Mouse (Mus musculus): ENCODE results near the gene Grtp1.
A peak's percentile ranks its signal among the peaks of the same experiment; 100 is the strongest.
"Not testable (repeated sequence)": the region's sequence is repeated elsewhere in the genome, so short reads cannot be mapped to it uniquely, and the experiment has no call there.

Grtp1 gene

DNA sequence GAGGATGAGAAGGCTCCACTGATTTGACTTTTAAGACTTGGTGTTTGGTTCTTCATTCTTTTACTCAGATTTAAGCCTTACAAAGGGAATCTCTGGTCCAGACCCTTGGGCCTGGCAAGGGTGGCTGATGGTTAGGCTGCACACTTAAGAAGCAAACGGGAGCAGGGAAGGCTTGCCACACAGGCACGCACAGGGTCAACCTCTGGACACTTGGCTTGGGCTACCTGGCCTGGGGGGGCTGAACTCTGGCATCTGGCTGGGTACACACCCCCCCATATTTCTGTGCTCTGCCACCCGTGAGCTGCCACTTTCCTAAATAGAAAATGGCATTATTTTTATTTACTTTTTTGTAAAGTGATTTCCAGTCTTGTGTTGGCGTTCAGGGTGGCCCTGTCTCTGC is 25.6 kb downstream of the Grtp1 start:
- no peak for DNase-seq (ENCODE audit: low spot score)

GRCm38 (mm10) chr8:13174305-13174704 is 26.1 kb downstream of the Grtp1 start:
- DNase-seq (ENCODE audit: low spot score), result no peak

GRCm38 (mm10) chr8:13170510-13170909 is 29.9 kb downstream of the Grtp1 start:
- no peak for DNase-seq (ENCODE audit: low spot score)

- no peak for DNase-seq (ENCODE audit: low spot score)
Observed at GRCm38 (mm10) chr8:13164361-13164760, 36.1 kb downstream of the Grtp1 start.

- DNase-seq (ENCODE audit: low spot score), result no peak
Observed at GRCm38 (mm10) chr8:13163563-13163962, 36.9 kb downstream of the Grtp1 start.

DNA sequence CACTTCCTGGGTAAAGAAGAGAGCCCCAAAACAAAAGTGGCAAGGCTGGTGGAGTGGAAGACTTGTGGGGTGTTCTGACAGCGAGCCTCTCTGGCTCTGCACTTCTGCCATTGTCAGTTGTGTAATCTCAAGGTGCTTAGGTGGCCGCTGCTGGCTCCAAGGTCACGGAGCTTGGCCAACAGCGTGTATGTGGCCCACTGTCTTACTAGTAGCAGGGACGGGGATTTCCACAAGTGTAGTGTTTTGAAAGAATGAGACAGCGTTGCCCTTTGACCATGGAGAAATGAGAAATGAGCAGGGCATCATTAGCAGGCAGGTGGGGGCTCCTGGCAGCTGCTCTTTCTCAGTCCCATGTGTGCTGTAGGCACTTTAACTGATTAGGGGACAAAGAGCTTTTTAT is 38.3 kb downstream of the Grtp1 start:
- DNase-seq (ENCODE audit: low spot score), result peak; percentile 44

DNA sequence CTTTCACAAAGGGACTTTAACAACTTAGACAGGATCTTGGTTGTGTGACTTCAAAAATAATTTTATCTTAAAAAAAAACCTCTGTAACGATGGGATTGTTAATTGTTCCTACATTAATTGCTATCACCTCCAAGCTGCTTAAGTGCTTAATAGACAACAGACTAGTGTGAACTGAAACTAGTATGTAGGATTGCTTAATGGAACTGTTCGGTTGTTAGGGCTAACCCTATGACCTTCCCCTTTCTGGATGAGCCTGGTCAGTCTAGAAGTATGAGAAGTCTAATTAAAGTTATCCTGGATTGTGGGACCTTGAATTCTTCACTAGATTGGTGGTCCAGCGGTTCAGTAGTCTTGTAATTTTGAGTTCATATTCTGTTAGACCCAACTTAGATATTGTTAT is 39.7 kb downstream of the Grtp1 start:
- DNase-seq (ENCODE audit: low spot score), result no peak

DNA sequence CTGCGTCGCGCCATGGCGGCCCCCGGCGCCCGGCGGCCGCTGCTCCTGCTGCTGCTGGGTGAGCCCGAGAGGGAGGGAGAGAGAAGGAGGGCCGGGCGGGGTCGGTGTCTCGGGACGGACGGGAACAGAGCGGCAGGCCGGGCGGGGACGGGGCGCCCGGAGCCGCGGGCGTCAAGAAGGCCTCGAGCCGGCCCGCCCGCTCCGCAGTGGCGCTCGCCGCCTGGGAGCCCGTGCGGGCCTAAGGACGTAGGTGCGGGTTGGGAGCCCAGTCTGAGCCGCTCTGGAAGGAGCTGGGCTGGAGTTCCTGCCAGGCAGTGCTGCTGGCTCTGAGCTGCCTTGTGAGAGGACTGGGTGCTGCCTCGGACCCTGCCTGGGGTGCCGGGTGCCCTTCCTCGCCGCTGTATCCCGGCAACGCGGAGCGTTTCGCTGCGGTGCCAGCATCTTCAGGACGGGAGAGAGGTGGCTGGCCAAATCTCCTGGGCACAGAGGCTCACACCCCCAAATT is 41.0 kb downstream of the Grtp1 start:
- DNase-seq (ENCODE audit: low spot score), result no peak

- DNase-seq (ENCODE audit: low spot score), result peak; percentile 96
Observed at GRCm38 (mm10) chr8:13158718-13159376, 41.6 kb downstream of the Grtp1 start, which contains the start of gene Lamp1. Lamp1 (plus strand) TSS chr8:13159161.

DNA sequence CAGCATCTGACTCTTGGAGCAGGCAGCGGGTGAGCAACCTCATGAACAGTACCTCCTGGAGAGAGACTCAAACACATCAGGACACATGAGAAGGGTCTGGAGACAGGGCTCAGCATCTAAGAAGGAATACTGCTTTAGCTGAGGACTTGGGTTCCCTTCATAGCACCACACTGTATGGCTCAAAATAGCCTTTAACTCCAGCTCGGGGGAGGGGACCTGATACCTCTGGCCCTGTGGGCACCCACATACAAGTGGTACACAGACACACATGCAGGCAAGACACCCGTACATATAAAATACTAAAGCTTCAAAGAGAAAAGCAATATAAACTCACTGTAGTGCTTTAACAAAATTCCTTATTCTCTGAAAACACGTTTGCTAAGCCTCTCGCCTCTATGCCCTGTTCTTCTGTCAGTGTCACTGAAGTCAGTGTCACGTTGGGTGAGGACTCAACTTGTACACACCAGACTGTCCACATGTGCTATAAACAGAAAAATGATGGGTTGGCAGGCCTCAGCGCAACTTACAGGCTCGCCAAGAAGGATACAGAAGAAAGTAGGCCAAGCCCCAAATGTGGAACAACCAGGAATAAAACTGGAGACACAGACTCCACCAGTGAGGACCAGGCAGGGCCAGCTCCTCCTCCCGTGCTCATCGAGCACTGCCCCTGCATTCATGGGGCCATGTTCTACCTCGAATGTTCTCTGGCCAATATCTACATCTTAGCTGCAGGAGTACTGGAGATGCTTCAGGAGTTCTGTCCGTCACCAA is 43.9 kb downstream of the Grtp1 start:
- DNase-seq (ENCODE audit: low spot score), result no peak

GRCm38 (mm10) chr8:13155358-13155757 is 45.1 kb downstream of the Grtp1 start:
- DNase-seq (ENCODE audit: low spot score), result no peak

DNA sequence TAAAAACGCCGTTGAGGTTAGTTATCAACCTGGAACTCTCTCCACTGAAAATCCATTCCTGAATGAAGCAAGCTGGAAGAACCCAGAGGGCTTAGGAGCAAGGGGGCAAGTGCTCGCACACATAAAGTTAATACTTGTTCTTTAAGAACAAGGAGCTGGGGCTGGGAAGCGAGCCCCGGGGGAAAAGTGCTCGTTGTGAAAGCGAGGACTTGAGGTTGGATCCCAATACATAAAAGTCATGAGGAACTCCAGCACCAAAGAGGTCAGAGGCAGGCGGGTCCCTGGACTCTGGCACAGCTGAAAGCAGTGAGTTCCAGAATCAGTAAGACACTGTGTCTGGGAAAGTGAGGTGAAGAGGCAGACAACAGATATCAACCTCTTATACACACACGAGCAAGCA is 46.3 kb downstream of the Grtp1 start:
- no peak for DNase-seq (ENCODE audit: low spot score)

DNA sequence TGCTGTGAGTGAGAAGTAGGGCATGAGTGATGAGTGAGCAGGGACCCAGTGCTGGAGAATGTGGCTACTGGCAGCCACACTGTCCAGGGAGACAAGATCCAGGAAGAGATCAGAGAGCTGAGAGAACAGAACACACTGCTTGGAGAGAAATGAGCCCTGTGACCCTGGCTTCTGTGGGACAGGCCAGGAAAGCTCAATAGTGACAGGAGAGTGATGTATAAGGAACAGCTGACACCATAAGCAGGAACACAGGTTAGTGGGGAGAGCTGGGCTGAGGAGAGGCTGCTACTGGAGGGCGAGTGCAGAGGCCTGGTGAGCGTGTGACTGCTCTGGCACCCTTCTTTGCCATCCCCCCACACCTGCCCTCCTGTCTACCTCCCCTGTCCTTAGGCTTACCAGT is 49.5 kb downstream of the Grtp1 start:
- no peak for DNase-seq (ENCODE audit: low spot score)

DNA sequence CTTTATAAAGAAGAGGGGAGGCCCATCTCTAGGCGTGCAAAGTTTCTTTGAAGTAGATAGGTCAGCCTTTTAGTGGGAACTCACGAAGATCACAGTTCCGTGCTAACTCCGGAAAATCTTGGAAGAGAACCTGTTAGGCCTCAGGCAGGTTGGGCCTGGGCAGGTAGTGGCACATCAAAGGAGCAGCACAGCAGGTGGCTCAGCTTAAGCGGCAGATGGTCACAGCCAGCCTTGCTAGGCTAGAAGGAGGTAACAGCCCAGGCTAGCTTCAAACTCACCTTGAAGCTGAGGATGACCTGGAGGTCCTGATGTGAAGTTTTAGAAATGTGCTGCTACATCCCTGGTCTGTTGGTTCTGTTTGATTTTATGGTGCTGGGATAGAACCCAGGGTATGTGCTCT is 50.6 kb downstream of the Grtp1 start:
- no peak for DNase-seq (ENCODE audit: low spot score)

DNA sequence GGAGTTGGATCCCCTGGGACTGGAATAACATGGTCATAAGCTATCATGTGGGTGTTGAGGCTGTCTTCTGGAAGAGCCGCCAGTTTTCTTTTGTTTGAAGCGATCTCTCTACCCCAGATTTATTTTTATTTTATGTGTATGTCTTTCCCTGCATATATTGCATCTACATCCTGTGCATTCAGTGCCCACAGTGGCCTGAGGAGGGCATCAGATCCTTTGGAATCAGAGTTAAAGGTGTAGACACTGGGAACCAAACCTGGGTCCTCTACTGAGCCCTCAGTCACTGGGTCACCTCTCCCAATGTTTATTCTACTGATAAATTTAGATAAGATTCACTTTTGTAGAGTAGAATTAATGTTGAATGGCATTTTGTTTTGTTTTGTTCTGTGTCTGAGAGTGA is 51.1 kb downstream of the Grtp1 start:
- no peak for DNase-seq (ENCODE audit: low spot score)

DNA sequence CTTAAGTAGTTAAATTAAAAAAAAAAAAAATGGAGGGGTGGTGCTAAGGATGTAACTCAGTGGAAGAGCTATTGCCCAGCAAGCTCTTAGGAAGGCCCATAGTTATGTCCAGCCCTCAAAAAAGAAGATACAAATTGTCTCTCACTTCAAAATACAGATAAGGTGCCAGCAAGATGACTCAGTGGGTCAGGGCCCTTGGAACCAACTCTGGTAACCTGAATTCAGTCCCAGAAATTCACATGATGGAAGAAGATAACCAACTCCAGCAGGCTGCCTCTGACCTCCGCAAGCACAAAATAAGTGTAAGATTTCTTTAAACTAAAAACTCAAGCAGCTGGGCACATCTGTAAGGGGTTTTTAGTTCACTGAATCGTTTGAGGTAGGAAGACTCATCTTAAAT is 51.9 kb downstream of the Grtp1 start:
- DNase-seq (ENCODE audit: low spot score), result no peak

DNA sequence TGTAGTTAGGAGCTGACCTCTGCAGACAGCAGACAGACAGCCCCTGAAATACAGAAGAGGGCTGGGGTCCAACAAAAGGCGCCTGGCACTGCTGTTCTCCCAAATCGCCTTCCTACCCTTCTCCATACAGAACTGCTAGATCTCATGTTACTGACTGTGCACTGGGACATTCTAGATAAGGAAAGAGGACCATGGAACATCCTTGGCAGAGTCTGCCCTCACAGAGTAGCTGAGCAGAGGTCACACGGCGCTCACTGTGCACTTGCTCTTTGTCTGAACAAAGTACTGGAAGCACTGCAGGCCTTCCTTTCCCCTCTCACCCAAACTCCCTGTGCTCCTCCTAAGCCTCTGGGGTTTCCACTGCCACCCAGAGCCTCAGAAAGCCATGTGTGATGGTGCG is 58.7 kb downstream of the Grtp1 start:
- no peak for DNase-seq (ENCODE audit: low spot score)

DNA sequence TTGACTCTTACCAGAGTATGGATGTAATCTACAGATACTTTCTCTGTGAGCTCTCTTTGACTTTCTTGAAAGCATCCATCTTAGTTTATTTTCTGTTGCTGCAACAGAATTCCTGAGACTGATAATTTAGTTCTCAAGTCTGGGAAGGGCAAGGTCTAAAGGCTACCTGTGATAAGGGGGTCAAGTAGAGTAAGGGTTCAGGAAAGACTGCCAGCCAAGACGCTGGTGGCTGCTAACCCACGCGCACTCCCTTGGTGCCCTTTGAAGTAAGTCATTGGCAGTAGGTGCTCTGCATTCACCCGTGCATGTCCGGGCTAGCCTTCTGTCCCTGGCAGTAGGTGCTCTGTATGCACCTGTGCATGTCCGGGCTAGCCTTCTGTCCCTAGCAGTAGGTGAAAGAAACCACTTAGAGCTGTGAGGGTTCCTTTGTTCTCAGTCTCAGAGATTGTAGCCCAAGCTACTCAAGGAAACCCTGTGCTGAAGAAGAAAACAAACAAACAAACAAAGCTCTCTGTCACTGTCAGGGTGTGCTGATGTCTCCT is 60.7 kb downstream of the Grtp1 start:
- peak; percentile 21 for DNase-seq (ENCODE audit: low spot score)

GRCm38 (mm10) chr8:13132220-13132619 is 68.2 kb downstream of the Grtp1 start:
- not testable (repeated sequence) for DNase-seq (ENCODE audit: low spot score)

- DNase-seq (ENCODE audit: low spot score), result no peak
Observed at GRCm38 (mm10) chr8:13124897-13125296, 75.5 kb downstream of the Grtp1 start.

GRCm38 (mm10) chr8:13122887-13123421 is 77.5 kb downstream of the Grtp1 start:
- no peak for DNase-seq (ENCODE audit: low spot score)
